ENCODE assay signal across 20 mouse cellular contexts in the genomic region with DNA sequence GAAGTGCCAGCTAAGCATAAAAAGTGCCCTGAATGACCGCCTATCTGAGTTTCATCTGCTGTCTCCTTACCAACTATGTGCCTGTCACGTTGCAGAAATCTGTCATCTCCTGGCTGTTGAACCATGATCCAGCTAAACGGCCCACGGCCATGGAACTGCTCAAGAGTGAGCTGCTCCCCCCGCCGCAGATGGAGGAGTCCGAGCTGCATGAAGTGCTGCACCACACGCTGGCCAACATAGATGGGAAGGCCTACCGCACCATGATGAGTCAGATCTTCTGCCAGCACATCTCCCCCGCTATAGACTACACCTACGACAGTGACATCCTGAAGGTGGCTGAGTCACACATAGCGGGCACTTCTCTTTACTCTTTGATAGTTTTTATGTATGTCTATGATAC. TPM values are rescaled to one million over a fixed set of nuclear protein-coding genes. Genes with fewer than 3 reads are reported as not detected.
DNase-seq lines count a peak whose midpoint lies in the region; ATAC-seq and TF ChIP-seq lines count a peak whose summit lies in the region.
"Had no signal": no experiment of that assay in that cellular context is flagged by ENCODE, and none has a peak within 500 bp of the region (broad histone marks: within the 10 kb centered on the region; RNA-seq: fewer than 3 reads in every experiment).

No protein-coding gene starts in this region.

- ATAC-seq in forebrain, postnatal 0 days = 0 out of 2 replicates have a peak, but pooled peaks have one; percentile 14
- ATAC-seq in forebrain, embryonic 14.5 days = no peak
- ATAC-seq: forebrain, embryonic 13.5 days; intestine, postnatal 0 days had no signal

- H3K9me3 ChIP-seq in forebrain, postnatal 0 days (ENCODE audit: low read length) = no peaks in the 10 kb centered on the region
- H3K9me3 ChIP-seq in forebrain, embryonic 14.5 days (replicated peaks; ENCODE audit: control insufficient read depth, low read length) = no peaks in the 10 kb centered on the region
- H3K9me3 ChIP-seq: forebrain, embryonic 13.5 days; hindbrain, embryonic 15.5 days; limb, embryonic 10.5 days; liver, embryonic 13.5 days; lung, embryonic 15.5 days; midbrain, embryonic 12.5 days had no signal

- H3K36me3 ChIP-seq in forebrain, postnatal 0 days (ENCODE audit: insufficient read depth) = peaks cover 27% of the 10 kb centered on the region
- H3K36me3 ChIP-seq in forebrain, embryonic 14.5 days (ENCODE audit: control insufficient read depth, insufficient read depth, low read length) = peaks cover 14% of the 10 kb centered on the region

- H3K4me1 ChIP-seq in forebrain, postnatal 0 days (ENCODE audit: insufficient read depth) = no peaks in the 10 kb centered on the region
- H3K4me1 ChIP-seq in forebrain, embryonic 14.5 days (ENCODE audit: control insufficient read depth, insufficient read depth, low read length) = peaks cover 4% of the 10 kb centered on the region; the same call in 1 of the 2 replicates
- H3K4me1 ChIP-seq: lung, embryonic 15.5 days had no signal

- no peak overlapping the region for H3K9ac ChIP-seq in forebrain, postnatal 0 days
- no peak overlapping the region for H3K9ac ChIP-seq in forebrain, embryonic 14.5 days (ENCODE audit: low read length)
- H3K9ac ChIP-seq: forebrain, embryonic 13.5 days; hindbrain, embryonic 15.5 days; liver, embryonic 13.5 days; lung, embryonic 15.5 days; midbrain, embryonic 12.5 days had no signal

- no peak overlapping the region for H3K4me3 ChIP-seq in forebrain, postnatal 0 days (ENCODE audit: low read depth, low read length)
- no peak overlapping the region for H3K4me3 ChIP-seq in forebrain, embryonic 14.5 days (ENCODE audit: low read depth, low read length)
- H3K4me3 ChIP-seq: forebrain, embryonic 13.5 days; hindbrain, embryonic 15.5 days; limb, embryonic 10.5 days; liver, embryonic 13.5 days; lung, embryonic 15.5 days; midbrain, embryonic 12.5 days had no signal

- DNase-seq in forebrain, postnatal 0 days = no peak
- DNase-seq in forebrain, embryonic 14.5 days (ENCODE audit: low spot score) = no peak
- peak; percentile 65 for DNase-seq in layer of hippocampus, adult 9-11 months
- no peak for DNase-seq in layer of hippocampus, adult 9-10 months (ENCODE audit: low spot score)
- peak; percentile 91 for DNase-seq in brain, adult 2 months (ENCODE audit: low read depth, low spot score)
- DNase-seq in right cerebral cortex, postnatal 14 days = peak; percentile 37
- DNase-seq in lung, postnatal 4 days = no peak
- DNase-seq in cerebellum, adult 9-10 months = no peak
- DNase-seq: adrenal gland, adult 2 months; cerebellum, adult 11-12 months; cerebellum, postnatal 36 days; gastrocnemius, postnatal 25 days; kidney, postnatal 10 days; liver, embryonic 13.5 days had no signal

- no peak overlapping the region for H3K4me2 ChIP-seq in forebrain, postnatal 0 days (ENCODE audit: low read depth)
- no peak overlapping the region for H3K4me2 ChIP-seq in forebrain, embryonic 14.5 days (ENCODE audit: low read length)
- H3K4me2 ChIP-seq: forebrain, embryonic 13.5 days; hindbrain, embryonic 15.5 days; liver, embryonic 13.5 days; lung, embryonic 15.5 days; midbrain, embryonic 12.5 days had no signal

- no peaks in the 10 kb centered on the region for H3K27me3 ChIP-seq in forebrain, postnatal 0 days (ENCODE audit: insufficient read depth, low read length)
- H3K27me3 ChIP-seq in forebrain, embryonic 14.5 days (replicated peaks; ENCODE audit: control insufficient read depth, insufficient read depth, low read length) = no peaks in the 10 kb centered on the region
- H3K27me3 ChIP-seq: hindbrain, embryonic 15.5 days; liver, embryonic 13.5 days; lung, embryonic 15.5 days; midbrain, embryonic 12.5 days had no signal

- TF ChIP-seq CTCF in forebrain, postnatal 0 days (IDR thresholded peaks at IDR 0.05; ENCODE audit: low read depth) = no peak

- no peak overlapping the region for H3K27ac ChIP-seq in forebrain, postnatal 0 days (ENCODE audit: low read depth, low read length)
- H3K27ac ChIP-seq in forebrain, embryonic 14.5 days (ENCODE audit: low read depth, low read length) = no peak overlapping the region
- H3K27ac ChIP-seq: forebrain, embryonic 13.5 days; hindbrain, embryonic 15.5 days; limb, embryonic 10.5 days; liver, embryonic 13.5 days; lung, embryonic 15.5 days; midbrain, embryonic 12.5 days had no signal

- WGBS in forebrain, postnatal 0 days = 89% methylated on average over 12 of the region's 12 CpGs
- WGBS in forebrain, embryonic 14.5 days = 91% methylated on average over 12 of the region's 12 CpGs

RNA-seq across cellular contexts. Expression of a gene that starts 31.3 kb away (rescaled TPM):
- total RNA-seq in forebrain, postnatal 0 days (2014; rRNA removed) = 180 and 252 TPM in 2 replicates
- polyA plus RNA-seq in forebrain, postnatal 0 days (2015; fragmentation: Nextera tagmentation; extraction: Ambion mirVana) = 357 and 411 TPM in 2 replicates
- 341 and 381 TPM in 2 replicates for polyA plus RNA-seq in forebrain, embryonic 14.5 days (2014; fragmentation: Nextera tagmentation; extraction: Ambion mirVana)

RNA-seq across cellular contexts. Expression of a gene that starts 59.8 kb away (rescaled TPM):
- 13.7 and 16.4 TPM in 2 replicates for total RNA-seq in forebrain, postnatal 0 days (2014; rRNA removed)
- polyA plus RNA-seq in forebrain, postnatal 0 days (2015; fragmentation: Nextera tagmentation; extraction: Ambion mirVana) = 5.1 and 6.2 TPM in 2 replicates
- polyA plus RNA-seq in forebrain, embryonic 14.5 days (2014; fragmentation: Nextera tagmentation; extraction: Ambion mirVana) = 6.4 and 8.4 TPM in 2 replicates

Comparison
In these comparisons a context has a peak if more than half of its experiments do, and no peak if none do; other contexts are left out.
1. DNase-seq: peak in layer of hippocampus, adult 9-11 months (single experiment), brain, adult 2 months (single experiment) and right cerebral cortex, postnatal 14 days (single experiment); none in forebrain, postnatal 0 days (single experiment), forebrain, embryonic 14.5 days (single experiment), layer of hippocampus, adult 9-10 months (single experiment), lung, postnatal 4 days (0 of 2) and cerebellum, adult 9-10 months (single experiment).